Mouse (Mus musculus): ENCODE measurements around the gene Usp51.
"Not testable (repeated sequence)": the region's sequence is repeated elsewhere in the genome, so short reads cannot be mapped to it uniquely, and the experiment has no call there.

GRCm38 (mm10) chrX:152973476-152974203 lies 32.6 kb upstream of the Usp51 start:
- not testable (repeated sequence) for TF ChIP-seq CTCF, EP300 (IDR thresholded peaks at IDR 0.05)
